ENCODE assay signal across 26 mouse cellular contexts in genomic region chr2:92199562-92200286, GRCm38 (mm10).
DNase-seq lines count a peak whose midpoint lies in the region; ATAC-seq and TF ChIP-seq lines count a peak whose summit lies in the region.
"Had no signal": no experiment of that assay in that cellular context is flagged by ENCODE, and none has a peak within 500 bp of the region (broad histone marks: within the 10 kb centered on the region; RNA-seq: fewer than 3 reads in every experiment).

No protein-coding gene starts in this region.

- H3K9ac ChIP-seq in forebrain, embryonic 15.5 days (replicated peaks), result no peak overlapping the region
- no peak overlapping the region for H3K9ac ChIP-seq in forebrain, embryonic 12.5 days
- H3K9ac ChIP-seq in limb, embryonic 14.5 days (ENCODE audit: low read depth, low read length, severe bottlenecking), result no peak overlapping the region
- H3K9ac ChIP-seq: embryonic facial prominence, embryonic 15.5 days; heart, embryonic 13.5 days; hindbrain, embryonic 13.5 days; liver, embryonic 13.5 days; neural tube, embryonic 12.5 days had no signal

- ATAC-seq in forebrain, embryonic 15.5 days (replicated peaks), result no peak
- no peak for ATAC-seq in forebrain, embryonic 12.5 days (ENCODE audit: low FRiP score)
- no peak for ATAC-seq in limb, embryonic 14.5 days (ENCODE audit: low FRiP score, low read depth)
- ATAC-seq in erythroid progenitor cell, adult 5-6 weeks (replicated peaks; ENCODE audit: low FRiP score, poor library complexity, severe bottlenecking), result no peak

- no peak for TF ChIP-seq CTCF in E14TG2a.4 (conservative IDR thresholded peaks at IDR 0.05; ENCODE audit: low read length)

- 0 out of 2 replicates have a peak overlapping the region, but pooled peaks have one; percentile 4 for H3K27ac ChIP-seq in forebrain, embryonic 15.5 days (replicated peaks)
- H3K27ac ChIP-seq in forebrain, embryonic 12.5 days, result no peak overlapping the region
- no peak overlapping the region for H3K27ac ChIP-seq in limb, embryonic 14.5 days (replicated peaks; ENCODE audit: low read depth, low read length)
- no peak overlapping the region for H3K27ac ChIP-seq in limb, embryonic 10.5 days
- H3K27ac ChIP-seq: embryonic facial prominence, embryonic 15.5 days; heart, adult 2 months; heart, embryonic 13.5 days; hindbrain, embryonic 13.5 days; liver, embryonic 13.5 days; neural tube, embryonic 12.5 days had no signal

- no peak overlapping the region for H3K4me2 ChIP-seq in forebrain, embryonic 15.5 days (replicated peaks)
- no peak overlapping the region for H3K4me2 ChIP-seq in forebrain, embryonic 12.5 days
- H3K4me2 ChIP-seq in limb, embryonic 14.5 days (replicated peaks; ENCODE audit: low read depth, low read length, severe bottlenecking), result 0 out of 2 replicates have a peak overlapping the region, but pooled peaks have one; percentile 7
- H3K4me2 ChIP-seq: embryonic facial prominence, embryonic 15.5 days; heart, embryonic 13.5 days; hindbrain, embryonic 13.5 days; liver, embryonic 13.5 days; neural tube, embryonic 12.5 days had no signal

- H3K4me1 ChIP-seq in forebrain, embryonic 15.5 days, result peaks cover 29% of the 10 kb centered on the region
- H3K4me1 ChIP-seq in forebrain, embryonic 12.5 days, result peaks cover 13% of the 10 kb centered on the region
- H3K4me1 ChIP-seq in limb, embryonic 14.5 days (ENCODE audit: control insufficient read depth, insufficient read depth, low read length), result peaks cover 12% of the 10 kb centered on the region; the same call in 1 of the 2 replicates
- H3K4me1 ChIP-seq in limb, embryonic 10.5 days, result peaks cover 9% of the 10 kb centered on the region; the same call in 1 of the 2 replicates
- peaks cover 78% of the 10 kb centered on the region for H3K4me1 ChIP-seq in E14TG2a.4 (replicated peaks; ENCODE audit: low read depth, low read length)
- H3K4me1 ChIP-seq: neural tube, embryonic 12.5 days had no signal

- no peaks in the 10 kb centered on the region for H3K36me3 ChIP-seq in forebrain, embryonic 15.5 days
- no peaks in the 10 kb centered on the region for H3K36me3 ChIP-seq in forebrain, embryonic 12.5 days (replicated peaks)
- no peaks in the 10 kb centered on the region for H3K36me3 ChIP-seq in limb, embryonic 14.5 days (ENCODE audit: control insufficient read depth, insufficient read depth, low read length)
- no peaks in the 10 kb centered on the region; the same call in 1 of the 2 replicates for H3K36me3 ChIP-seq in limb, embryonic 10.5 days
- no peaks in the 10 kb centered on the region for H3K36me3 ChIP-seq in E14TG2a.4 (ENCODE audit: insufficient read depth, low read length)
- H3K36me3 ChIP-seq: embryonic facial prominence, embryonic 15.5 days; hindbrain, embryonic 13.5 days; liver, embryonic 13.5 days; neural tube, embryonic 12.5 days had no signal

- no peak for DNase-seq in limb, embryonic 14.5 days (ENCODE audit: low spot score)
- DNase-seq in limb, embryonic 10.5 days (ENCODE audit: low spot score), result no peak
- peak; percentile 41 for DNase-seq in naive thymus-derived CD4-positive, alpha-beta T cell, adult 2 months (ENCODE audit: low read depth)
- DNase-seq: adrenal gland, postnatal 14 days; cerebellum, adult 9-10 months; gastrocnemius, postnatal 14 days; heart, adult 2 months; kidney, adult 11 months; kidney, postnatal 10 days; liver, embryonic 13.5 days; lung, adult 2 months; lung, postnatal 14 days; midbrain, embryonic 14.5 days; right cerebral cortex, postnatal 4 days; thymus, adult 18-20 months; thymus, postnatal 36 days had no signal

- H3K27me3 ChIP-seq in forebrain, embryonic 15.5 days, result no peaks in the 10 kb centered on the region
- H3K27me3 ChIP-seq in forebrain, embryonic 12.5 days, result no peaks in the 10 kb centered on the region
- no peaks in the 10 kb centered on the region for H3K27me3 ChIP-seq in limb, embryonic 14.5 days (ENCODE audit: control insufficient read depth, insufficient read depth, low read length)
- H3K27me3 ChIP-seq in limb, embryonic 10.5 days (ENCODE audit: low read depth, poor library complexity, severe bottlenecking), result no peaks in the 10 kb centered on the region
- no peaks in the 10 kb centered on the region for H3K27me3 ChIP-seq in E14TG2a.4 (ENCODE audit: insufficient read depth, low read length)
- H3K27me3 ChIP-seq: CH12.LX; embryonic facial prominence, embryonic 15.5 days; heart, embryonic 13.5 days; hindbrain, embryonic 13.5 days; liver, embryonic 13.5 days; megakaryocyte, embryonic 14.5 days; neural tube, embryonic 12.5 days had no signal

- WGBS in forebrain, embryonic 15.5 days, result 78% methylated on average over 10 of the region's 10 CpGs
- 84% methylated on average over 10 of the region's 10 CpGs for WGBS in forebrain, embryonic 12.5 days
- WGBS in limb, embryonic 14.5 days, result 29% methylated on average over 10 of the region's 10 CpGs
- 65% methylated on average over 10 of the region's 10 CpGs for WGBS in limb, embryonic 10.5 days

- no peak for TF ChIP-seq POLR2A in limb, embryonic 14.5 days (IDR thresholded peaks at IDR 0.05; ENCODE audit: borderline replicate concordance, extremely low read depth, insufficient read depth, insufficient read length)

- no peak overlapping the region for H3K4me3 ChIP-seq in forebrain, embryonic 15.5 days
- no peak overlapping the region for H3K4me3 ChIP-seq in forebrain, embryonic 12.5 days (replicated peaks)
- H3K4me3 ChIP-seq in limb, embryonic 14.5 days (replicated peaks; ENCODE audit: low read length), result no peak overlapping the region
- no peak overlapping the region for H3K4me3 ChIP-seq in limb, embryonic 10.5 days
- 0 out of 2 replicates have a peak overlapping the region, but pooled peaks have one; percentile 27 for H3K4me3 ChIP-seq in E14TG2a.4 (replicated peaks; ENCODE audit: low read length)
- H3K4me3 ChIP-seq: embryonic facial prominence, embryonic 15.5 days; heart, adult 2 months; heart, embryonic 13.5 days; hindbrain, embryonic 13.5 days; liver, embryonic 13.5 days; megakaryocyte, embryonic 14.5 days; neural tube, embryonic 12.5 days had no signal

- H3K9me3 ChIP-seq in forebrain, embryonic 15.5 days, result no peaks in the 10 kb centered on the region
- no peaks in the 10 kb centered on the region for H3K9me3 ChIP-seq in forebrain, embryonic 12.5 days
- H3K9me3 ChIP-seq in limb, embryonic 14.5 days (ENCODE audit: control insufficient read depth, low read length), result no peaks in the 10 kb centered on the region
- no peaks in the 10 kb centered on the region for H3K9me3 ChIP-seq in limb, embryonic 10.5 days (replicated peaks)
- no peaks in the 10 kb centered on the region for H3K9me3 ChIP-seq in E14TG2a.4 (ENCODE audit: low read length)
- H3K9me3 ChIP-seq: embryonic facial prominence, embryonic 15.5 days; heart, embryonic 13.5 days; hindbrain, embryonic 13.5 days; liver, embryonic 13.5 days; megakaryocyte, embryonic 14.5 days; neural tube, embryonic 12.5 days had no signal
